Mouse (Mus musculus): ENCODE results near the gene Slf2.

- TF ChIP-seq CTCF (IDR thresholded peaks at IDR 0.05; ENCODE audit: borderline replicate concordance, extremely low read depth, insufficient read depth, insufficient read length): no peak
- no peak for TF ChIP-seq POLR2A (IDR thresholded peaks at IDR 0.05; ENCODE audit: borderline replicate concordance, extremely low read depth, insufficient read depth, insufficient read length, poor library complexity, severe bottlenecking)
Measured at GRCm38 (mm10) chr19:45005957-45006712, 75.2 kb downstream of the Slf2 start, which contains the start of gene Mrpl43.
